In the genomic region with DNA sequence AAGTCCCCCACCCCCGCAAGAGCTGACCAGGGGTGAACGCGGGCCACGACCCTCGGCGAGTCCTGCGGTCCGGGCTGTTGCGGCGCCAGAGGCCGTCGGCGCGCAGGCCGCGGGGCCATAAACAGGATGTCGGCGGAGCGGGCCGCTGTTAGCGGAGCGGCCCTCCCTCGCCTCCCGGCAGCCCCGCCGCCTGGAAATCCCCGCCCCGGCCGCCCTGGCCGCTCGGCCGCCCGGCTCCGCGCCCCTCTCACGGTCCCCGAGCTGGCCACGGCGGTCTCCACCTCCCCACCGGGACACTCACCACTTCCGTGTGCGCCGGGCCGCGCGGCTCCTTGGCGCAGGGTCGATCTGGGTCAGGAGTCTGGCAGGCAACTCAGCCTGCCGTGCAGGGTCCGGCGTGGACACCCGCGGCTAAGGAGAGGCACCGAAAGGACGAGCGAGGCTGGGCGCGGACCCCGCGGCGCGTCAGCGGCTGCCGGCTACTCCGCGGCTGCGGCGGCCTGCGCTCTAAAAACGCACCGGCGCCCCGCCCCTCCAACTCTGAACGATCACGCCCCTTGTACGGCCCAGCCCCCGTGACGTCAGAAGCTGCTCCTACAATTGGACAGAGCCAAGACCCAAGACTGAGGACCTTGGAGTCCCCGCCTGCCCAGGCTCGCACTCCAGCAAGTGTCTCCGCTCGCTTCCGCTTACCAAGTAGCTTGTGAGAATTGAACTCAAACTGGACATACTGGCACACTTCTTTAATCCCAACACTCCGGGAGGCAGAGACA, we compare ENCODE assay signal across 8 mouse cellular contexts. TPM values are rescaled to one million over a fixed set of nuclear protein-coding genes. Genes with fewer than 3 reads are reported as not detected.
DNase-seq lines count a peak whose midpoint lies in the region; ATAC-seq lines count a peak whose summit lies in the region.

TSS of gene Jak1 (minus strand) at position 542 of the 773 bp plus-strand sequence.

- DNase-seq in c-Kit-negative CD71-positive TER-119-positive erythroid progenitor cells, embryonic 14.5 days (ENCODE audit: low read depth, low spot score): peak; percentile 96
- DNase-seq in fibroblast of lung, adult 2 months (ENCODE audit: low read depth): peak; percentile 89
- DNase-seq in kidney, postnatal 14 days: peak; percentile 99
- peak; percentile 97 for DNase-seq in liver, embryonic 13.5 days
- DNase-seq in neural tube, embryonic 10.5 days (ENCODE audit: extremely low spot score, low spot score): peak; percentile 95

- peak within 1 kb of the TSS; percentile 90 for H3K4me2 ChIP-seq in heart, embryonic 14.5 days (ENCODE audit: low read length)
- peak within 1 kb of the TSS; percentile 87 for H3K4me2 ChIP-seq in liver, embryonic 13.5 days
- peak within 1 kb of the TSS; percentile 78 for H3K4me2 ChIP-seq in stomach, embryonic 16.5 days (ENCODE audit: low read depth, low read length)

- H3K27ac ChIP-seq in heart, embryonic 14.5 days (replicated peaks in 1 of 2; ENCODE audit: control insufficient read depth in 1 of 2, insufficient read depth in 1 of 2, low read depth in 2 of 2, low read length in 2 of 2): peak within 1 kb of the TSS; percentile 87 to 93
- peak within 1 kb of the TSS; percentile 88 for H3K27ac ChIP-seq in liver, embryonic 13.5 days
- H3K27ac ChIP-seq in stomach, embryonic 16.5 days (ENCODE audit: low read length): peak within 1 kb of the TSS; percentile 95

- peak; percentile 92 for ATAC-seq in CD4-positive, CD25-positive, alpha-beta regulatory T cell, adult 4 months
- peak; percentile 99 for ATAC-seq in heart, embryonic 14.5 days (ENCODE audit: insufficient number of reproducible peaks, insufficient read depth, low FRiP score, low read depth)
- peak; percentile 99 for ATAC-seq in liver, embryonic 13.5 days (ENCODE audit: low read depth)
- ATAC-seq in stomach, embryonic 16.5 days (ENCODE audit: insufficient read depth, low FRiP score): peak; percentile 100

- no peaks in the 10 kb centered on the region for H3K9me3 ChIP-seq in heart, embryonic 14.5 days (ENCODE audit: control insufficient read depth, low read length)
- no peaks in the 10 kb centered on the region for H3K9me3 ChIP-seq in liver, embryonic 13.5 days (replicated peaks)
- no peaks in the 10 kb centered on the region for H3K9me3 ChIP-seq in stomach, embryonic 16.5 days (replicated peaks; ENCODE audit: control insufficient read depth, low read length)

- H3K36me3 ChIP-seq in heart, embryonic 14.5 days (ENCODE audit: control insufficient read depth, insufficient read depth, low read length): no peaks in the 10 kb centered on the region
- H3K36me3 ChIP-seq in liver, embryonic 13.5 days: no peaks in the 10 kb centered on the region
- no peaks in the 10 kb centered on the region for H3K36me3 ChIP-seq in stomach, embryonic 16.5 days (ENCODE audit: control insufficient read depth, insufficient read depth, low read length)

- WGBS in heart, embryonic 14.5 days: under 1% methylated on average over 83 of the region's 84 CpGs
- WGBS in liver, embryonic 13.5 days (ENCODE audit: insufficient replicate concordance): under 1% methylated on average over 84 of the region's 84 CpGs
- under 1% methylated on average over 84 of the region's 84 CpGs for WGBS in stomach, embryonic 16.5 days

- no peaks in the 10 kb centered on the region for H3K27me3 ChIP-seq in heart, embryonic 14.5 days (ENCODE audit: control insufficient read depth, insufficient read depth, low read length)
- H3K27me3 ChIP-seq in liver, embryonic 13.5 days: no peaks in the 10 kb centered on the region
- no peaks in the 10 kb centered on the region for H3K27me3 ChIP-seq in stomach, embryonic 16.5 days (ENCODE audit: control insufficient read depth, insufficient read depth, low read length)

- H3K9ac ChIP-seq in heart, embryonic 14.5 days (ENCODE audit: low read length): peak within 1 kb of the TSS; percentile 98
- peak within 1 kb of the TSS; percentile 98 for H3K9ac ChIP-seq in liver, embryonic 13.5 days
- peak within 1 kb of the TSS; percentile 99 for H3K9ac ChIP-seq in stomach, embryonic 16.5 days (ENCODE audit: low read length)

- H3K4me3 ChIP-seq in heart, embryonic 14.5 days (ENCODE audit: control insufficient read depth in 1 of 2, insufficient read depth in 1 of 2, low read depth in 1 of 2, low read length in 2 of 2): peak within 1 kb of the TSS; percentile 93 to 100
- H3K4me3 ChIP-seq in liver, embryonic 13.5 days (replicated peaks): peak within 1 kb of the TSS; percentile 97
- H3K4me3 ChIP-seq in stomach, embryonic 16.5 days (replicated peaks; ENCODE audit: low read length): peak within 1 kb of the TSS; percentile 97

- H3K4me1 ChIP-seq in heart, embryonic 14.5 days (ENCODE audit: control insufficient read depth in 2 of 2, insufficient read depth in 2 of 2, low read length in 2 of 2): peaks cover 0 to 13% of the 10 kb centered on the region in 2 experiments; a peak in 3 of 4 replicates
- peaks cover 49% of the 10 kb centered on the region for H3K4me1 ChIP-seq in liver, embryonic 13.5 days (replicated peaks)
- H3K4me1 ChIP-seq in stomach, embryonic 16.5 days (ENCODE audit: control insufficient read depth, insufficient read depth, low read length): peaks cover 9% of the 10 kb centered on the region; the same call in 1 of the 2 replicates

RNA-seq across cellular contexts. Expression of gene Jak1, which starts in this region (rescaled TPM):
- 100 to 1,000 TPM; 369 to 445 TPM for polyA plus RNA-seq in CD4-positive, CD25-positive, alpha-beta regulatory T cell, adult 4 months (2017; shearing (Covaris generic))
- polyA plus RNA-seq in heart, embryonic 14.5 days (2014; fragmentation: Nextera tagmentation; extraction: Ambion mirVana): 67.1 and 69.7 TPM in 2 replicates
- 41.0 and 52.5 TPM in 2 replicates for polyA plus RNA-seq in liver, embryonic 13.5 days (2015; fragmentation: Nextera tagmentation; extraction: Ambion mirVana)
- polyA plus RNA-seq in stomach, embryonic 16.5 days (2015; fragmentation: Nextera tagmentation; extraction: Ambion mirVana): 91.4 and 95.3 TPM in 2 replicates

Comparison
In these comparisons a context has a peak if more than half of its experiments do, and no peak if none do; other contexts are left out.
1. Peak in every context shown above with its lines: DNase-seq, ATAC-seq, H3K4me3 ChIP-seq and H3K27ac ChIP-seq.